In genomic region chr7:29441793-29442192, GRCm38 (mm10) we compare ENCODE assay signal across 7 mouse cellular contexts.
DNase-seq lines count a peak whose midpoint lies in the region; ATAC-seq and TF ChIP-seq lines count a peak whose summit lies in the region.

No protein-coding gene starts in this region.

- peak; percentile 34 for DNase-seq in kidney, adult 2 months
- no peak for DNase-seq in kidney, adult 8-10 months
- peak; percentile 68 for DNase-seq in heart, postnatal 0 days (ENCODE audit: low spot score)
- no peak for DNase-seq in urinary bladder, postnatal 4 days (ENCODE audit: low spot score in 2 of 2)
- DNase-seq in cerebellum, postnatal 36 days: no peak

- no peak for TF ChIP-seq POLR2A in kidney, adult 2 months (IDR thresholded peaks at IDR 0.05; ENCODE audit: low read depth, low read length)

- WGBS in kidney, adult 2 months: 67% methylated on average over 9 of the region's 9 CpGs
- WGBS in forebrain, embryonic 13.5 days: 39% methylated on average over 9 of the region's 9 CpGs
- 44% methylated on average over 9 of the region's 9 CpGs for WGBS in heart, postnatal 0 days
- WGBS in midbrain, embryonic 15.5 days: 45% methylated on average over 9 of the region's 9 CpGs

- H3K9me3 ChIP-seq in forebrain, embryonic 13.5 days (replicated peaks): 0 out of 2 replicates have a peak, but pooled peaks cover 4% of the 10 kb centered on the region
- no peaks in the 10 kb centered on the region for H3K9me3 ChIP-seq in heart, postnatal 0 days (replicated peaks; ENCODE audit: control insufficient read depth, low read length)
- no peaks in the 10 kb centered on the region for H3K9me3 ChIP-seq in midbrain, embryonic 15.5 days

- TF ChIP-seq CTCF in kidney, adult 2 months (conservative IDR thresholded peaks at IDR 0.05; ENCODE audit: insufficient read depth, insufficient read length, low read depth, low read length): no peak
- no peak for TF ChIP-seq CTCF in heart, postnatal 0 days (IDR thresholded peaks at IDR 0.05; ENCODE audit: low read depth)

- no peak overlapping the region; the same call in 1 of the 2 replicates for H3K9ac ChIP-seq in forebrain, embryonic 13.5 days
- H3K9ac ChIP-seq in heart, postnatal 0 days (replicated peaks; ENCODE audit: low read depth, low read length): no peak overlapping the region
- H3K9ac ChIP-seq in midbrain, embryonic 15.5 days: no peak overlapping the region

- H3K27me3 ChIP-seq in kidney, adult 2 months (replicated peaks; ENCODE audit: control insufficient read depth, insufficient read depth, low read length): no peaks in the 10 kb centered on the region
- no peaks in the 10 kb centered on the region for H3K27me3 ChIP-seq in forebrain, embryonic 13.5 days
- H3K27me3 ChIP-seq in heart, postnatal 0 days (ENCODE audit: control insufficient read depth, insufficient read depth, low read length): peaks cover 80% of the 10 kb centered on the region
- no peaks in the 10 kb centered on the region for H3K27me3 ChIP-seq in midbrain, embryonic 15.5 days (replicated peaks)

- H3K4me3 ChIP-seq in kidney, adult 2 months (ENCODE audit: insufficient read depth, low read depth, low read length): no peak overlapping the region
- H3K4me3 ChIP-seq in forebrain, embryonic 13.5 days: no peak overlapping the region
- no peak overlapping the region for H3K4me3 ChIP-seq in heart, postnatal 0 days (ENCODE audit: low read depth, low read length)
- H3K4me3 ChIP-seq in midbrain, embryonic 15.5 days: no peak overlapping the region

- H3K36me3 ChIP-seq in kidney, adult 2 months (ENCODE audit: control insufficient read depth, insufficient read depth, low read length): no peaks in the 10 kb centered on the region
- no peaks in the 10 kb centered on the region for H3K36me3 ChIP-seq in forebrain, embryonic 13.5 days (ENCODE audit: poor library complexity, severe bottlenecking)
- H3K36me3 ChIP-seq in heart, postnatal 0 days (replicated peaks; ENCODE audit: control insufficient read depth, insufficient read depth, low read length): no peaks in the 10 kb centered on the region
- H3K36me3 ChIP-seq in midbrain, embryonic 15.5 days (replicated peaks): no peaks in the 10 kb centered on the region

- no peak for ATAC-seq in forebrain, embryonic 13.5 days
- no peak for ATAC-seq in heart, postnatal 0 days (ENCODE audit: insufficient read depth, low read depth)
- 0 out of 2 replicates have a peak, but pooled peaks have one; percentile 29 for ATAC-seq in midbrain, embryonic 15.5 days (replicated peaks)

- TF ChIP-seq EP300 in heart, postnatal 0 days (IDR thresholded peaks at IDR 0.05; ENCODE audit: low read depth): no peak

- peak overlapping the region; percentile 27; the same call in 1 of the 2 replicates for H3K27ac ChIP-seq in kidney, adult 2 months (ENCODE audit: insufficient read depth, low read depth, low read length)
- H3K27ac ChIP-seq in forebrain, embryonic 13.5 days: no peak overlapping the region
- no peak overlapping the region for H3K27ac ChIP-seq in heart, postnatal 0 days (ENCODE audit: low read depth)
- H3K27ac ChIP-seq in midbrain, embryonic 15.5 days: 0 out of 2 replicates have a peak overlapping the region, but pooled peaks have one; percentile 5

- peak overlapping the region; percentile 27; the same call in 1 of the 2 replicates for H3K4me2 ChIP-seq in forebrain, embryonic 13.5 days
- H3K4me2 ChIP-seq in heart, postnatal 0 days (ENCODE audit: low read depth, low read length): peak overlapping the region; percentile 28; the same call in 1 of the 2 replicates
- peak overlapping the region; percentile 26; the same call in 1 of the 2 replicates for H3K4me2 ChIP-seq in midbrain, embryonic 15.5 days

- no peaks in the 10 kb centered on the region for H3K4me1 ChIP-seq in kidney, adult 2 months (ENCODE audit: control insufficient read depth, insufficient read depth, low read length)
- H3K4me1 ChIP-seq in forebrain, embryonic 13.5 days: peaks cover 19% of the 10 kb centered on the region
- peaks cover 8% of the 10 kb centered on the region; the same call in 1 of the 2 replicates for H3K4me1 ChIP-seq in heart, postnatal 0 days (ENCODE audit: control insufficient read depth, insufficient read depth)
- peaks cover 21% of the 10 kb centered on the region for H3K4me1 ChIP-seq in midbrain, embryonic 15.5 days

Comparison
In these comparisons a context has a peak if more than half of its experiments do, and no peak if none do; other contexts are left out.
1. DNase-seq: peak in kidney, adult 2 months (single experiment) and heart, postnatal 0 days (single experiment); none in kidney, adult 8-10 months (0 of 2), urinary bladder, postnatal 4 days (0 of 2) and cerebellum, postnatal 36 days (0 of 2).
2. H3K27ac ChIP-seq: peak in kidney, adult 2 months (single experiment) and midbrain, embryonic 15.5 days (single experiment); none in forebrain, embryonic 13.5 days (single experiment) and heart, postnatal 0 days (single experiment).
3. Peak in every context shown above with its lines, with median percentiles within 50 percentile points of each other: H3K4me2 ChIP-seq.